Mouse (Mus musculus): ENCODE measurements around the gene Tmigd3. TPM values are rescaled to one million over a fixed set of nuclear protein-coding genes. Genes with fewer than 3 reads are reported as not detected.
"Not testable (repeated sequence)": the region's sequence is repeated elsewhere in the genome, so short reads cannot be mapped to it uniquely, and the experiment has no call there.

Gene Tmigd3
- total RNA-seq, 2 experiments from 2014 or later = 0.34 to 0.52 TPM

GRCm38 (mm10) chr3:105904213-105904612, 33.5 kb downstream of the Tmigd3 start:
- no peak for DNase-seq

- no peak for DNase-seq
These were observed 34.0 kb downstream of the Tmigd3 start for GRCm38 (mm10) chr3:105904721-105905120.

GRCm38 (mm10) chr3:105907956-105908655, 37.4 kb downstream of the Tmigd3 start:
- no peak for DNase-seq

GRCm38 (mm10) chr3:105908976-105909375, 38.3 kb downstream of the Tmigd3 start:
- no peak for DNase-seq

GRCm38 (mm10) chr3:105910519-105911190, 40.0 kb downstream of the Tmigd3 start:
- no peak for DNase-seq

- no peak for DNase-seq
These were observed 41.6 kb downstream of the Tmigd3 start for GRCm38 (mm10) chr3:105912097-105912880.

- DNase-seq = no peak
These were observed 43.4 kb downstream of the Tmigd3 start for GRCm38 (mm10) chr3:105913839-105914681.

GRCm38 (mm10) chr3:105915281-105915680, 44.6 kb downstream of the Tmigd3 start:
- no peak for DNase-seq

GRCm38 (mm10) chr3:105916455-105916854, 45.8 kb downstream of the Tmigd3 start:
- DNase-seq = not testable (repeated sequence)

- DNase-seq = no peak
These were observed 47.1 kb downstream of the Tmigd3 start for GRCm38 (mm10) chr3:105917656-105918354.

- DNase-seq = no peak
These were observed 47.6 kb downstream of the Tmigd3 start for GRCm38 (mm10) chr3:105918355-105918745.

GRCm38 (mm10) chr3:105920743-105921142, 50.0 kb downstream of the Tmigd3 start:
- DNase-seq = not testable (repeated sequence)

- DNase-seq = no peak
These were observed 51.3 kb downstream of the Tmigd3 start for GRCm38 (mm10) chr3:105921959-105922358.

GRCm38 (mm10) chr3:105924616-105925015, 53.9 kb downstream of the Tmigd3 start:
- DNase-seq = no peak

GRCm38 (mm10) chr3:105927561-105928194, 57.0 kb downstream of the Tmigd3 start:
- DNase-seq = no peak

- DNase-seq = no peak
These were observed 57.5 kb downstream of the Tmigd3 start for GRCm38 (mm10) chr3:105928195-105928569.

GRCm38 (mm10) chr3:105928781-105929180, 58.1 kb downstream of the Tmigd3 start:
- DNase-seq = no peak

GRCm38 (mm10) chr3:105929821-105930220, 59.1 kb downstream of the Tmigd3 start:
- DNase-seq = no peak

GRCm38 (mm10) chr3:105931095-105931494, 60.4 kb downstream of the Tmigd3 start:
- no peak for DNase-seq

GRCm38 (mm10) chr3:105932240-105933071, 61.8 kb downstream of the Tmigd3 start, which contains the start of gene I830077J02Rik:
Gene I830077J02Rik (minus strand): TSS chr3:105932664.
- DNase-seq = no peak
